In the genomic region with DNA sequence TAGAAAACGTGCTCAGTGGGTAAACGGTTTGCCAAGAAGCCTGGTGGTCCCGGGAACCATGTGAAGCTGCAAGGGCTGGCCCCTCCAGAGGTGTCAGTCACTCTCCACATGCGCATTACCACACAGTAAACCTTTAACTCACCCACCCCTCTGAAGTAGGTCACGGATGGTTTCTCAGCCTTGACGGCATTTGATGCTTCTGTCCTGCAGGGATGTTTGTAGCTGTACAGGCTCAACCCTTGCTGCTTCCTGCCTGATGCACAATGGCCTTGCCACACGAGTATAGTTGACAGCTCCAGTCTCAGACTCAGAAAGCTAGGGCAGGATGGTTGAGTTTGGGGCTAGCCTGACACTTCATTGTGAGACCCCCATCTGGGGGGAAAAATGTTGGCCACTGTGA, we compare ENCODE assay signal across 23 mouse cellular contexts. TPM values are rescaled to one million over a fixed set of nuclear protein-coding genes. Genes with fewer than 3 reads are reported as not detected.
DNase-seq lines count a peak whose midpoint lies in the region; ATAC-seq and TF ChIP-seq lines count a peak whose summit lies in the region.
"Had no signal": no experiment of that assay in that cellular context is flagged by ENCODE, and none has a peak within 500 bp of the region (broad histone marks: within the 10 kb centered on the region; RNA-seq: fewer than 3 reads in every experiment).

No protein-coding gene starts in this region.

- H3K4me1 ChIP-seq in kidney, adult 2 months (ENCODE audit: control insufficient read depth, insufficient read depth, low read length) = peaks cover 5% of the 10 kb centered on the region; the same call in 1 of the 2 replicates
- peaks cover 8% of the 10 kb centered on the region for H3K4me1 ChIP-seq in liver, embryonic 12.5 days

- ATAC-seq in liver, embryonic 12.5 days = no peak
- ATAC-seq: CD4-positive, CD25-positive, alpha-beta regulatory T cell, adult 4 months; forebrain, embryonic 16.5 days had no signal

- H3K4me3 ChIP-seq in kidney, adult 2 months (ENCODE audit: insufficient read depth, low read depth, low read length) = no peak overlapping the region
- no peak overlapping the region for H3K4me3 ChIP-seq in liver, embryonic 12.5 days
- H3K4me3 ChIP-seq: embryonic facial prominence, embryonic 12.5 days; forebrain, embryonic 12.5 days; heart, embryonic 10.5 days had no signal

- H3K27ac ChIP-seq in kidney, adult 2 months (ENCODE audit: insufficient read depth, low read depth, low read length) = no peak overlapping the region
- H3K27ac ChIP-seq in liver, embryonic 12.5 days = no peak overlapping the region
- H3K27ac ChIP-seq: embryonic facial prominence, embryonic 12.5 days; forebrain, embryonic 12.5 days; heart, embryonic 10.5 days had no signal

- WGBS in kidney, adult 2 months = 33% methylated on average over 7 of the region's 7 CpGs
- WGBS in liver, embryonic 12.5 days (ENCODE audit: insufficient replicate concordance) = 62% methylated on average over 7 of the region's 7 CpGs

- H3K27me3 ChIP-seq in kidney, adult 2 months (replicated peaks; ENCODE audit: control insufficient read depth, insufficient read depth, low read length) = no peaks in the 10 kb centered on the region
- peaks cover 9% of the 10 kb centered on the region; the same call in 1 of the 2 replicates for H3K27me3 ChIP-seq in liver, embryonic 12.5 days (replicated peaks)
- H3K27me3 ChIP-seq: embryonic facial prominence, embryonic 12.5 days; forebrain, embryonic 12.5 days had no signal

- DNase-seq in kidney, adult 2 months = peak; percentile 37
- DNase-seq in kidney, adult 11 months = no peak
- peak; percentile 17 to 27 for DNase-seq in kidney, postnatal 36 days
- no peak for DNase-seq in kidney, adult 8-10 months
- peak; percentile 31 to 48 for DNase-seq in thymus, postnatal 10 days (ENCODE audit: low spot score in 2 of 2)
- no peak for DNase-seq in thymus, postnatal 0 days (ENCODE audit: low spot score)
- DNase-seq: adrenal gland, postnatal 14 days; B cell, adult 2 months; cerebellum, adult 11-12 months; cerebellum, adult 9-10 months; cerebellum, postnatal 25 days; gastrocnemius, postnatal 10 days; heart, adult 18-20 months; heart, postnatal 10 days; heart, postnatal 4 days had no signal

- H3K4me2 ChIP-seq in liver, embryonic 12.5 days = no peak overlapping the region
- H3K4me2 ChIP-seq: embryonic facial prominence, embryonic 12.5 days; forebrain, embryonic 12.5 days had no signal

- TF ChIP-seq POLR2A in kidney, adult 2 months (IDR thresholded peaks at IDR 0.05; ENCODE audit: low read depth, low read length) = no peak

- no peak overlapping the region for H3K9ac ChIP-seq in liver, embryonic 12.5 days
- H3K9ac ChIP-seq: embryonic facial prominence, embryonic 12.5 days; forebrain, embryonic 12.5 days had no signal

- H3K36me3 ChIP-seq in kidney, adult 2 months (ENCODE audit: control insufficient read depth, insufficient read depth, low read length) = no peaks in the 10 kb centered on the region
- H3K36me3 ChIP-seq in liver, embryonic 12.5 days = no peaks in the 10 kb centered on the region
- H3K36me3 ChIP-seq: embryonic facial prominence, embryonic 12.5 days; forebrain, embryonic 12.5 days; heart, embryonic 10.5 days had no signal

- no peaks in the 10 kb centered on the region for H3K9me3 ChIP-seq in liver, embryonic 12.5 days (replicated peaks)
- H3K9me3 ChIP-seq: embryonic facial prominence, embryonic 12.5 days; forebrain, embryonic 12.5 days; G1E; heart, embryonic 10.5 days had no signal

- TF ChIP-seq CTCF in kidney, adult 2 months (conservative IDR thresholded peaks at IDR 0.05; ENCODE audit: insufficient read depth, insufficient read length, low read depth, low read length) = no peak

RNA-seq across cellular contexts. Expression of gene Eid2b, which starts 3.1 kb away (rescaled TPM):
- 7.7 and 10.2 TPM in 2 replicates for polyA plus RNA-seq in kidney, adult 2 months (2012; rRNA removed)
- polyA plus RNA-seq in thymus, postnatal 0 days (2015; fragmentation: Nextera tagmentation; extraction: Ambion mirVana) = 7.5 and 8.5 TPM in 2 replicates
- 3.6 and 3.7 TPM in 2 replicates for polyA plus RNA-seq in liver, embryonic 12.5 days (2016; fragmentation: Nextera tagmentation; extraction: Ambion mirVana)

RNA-seq across cellular contexts. Expression of gene Selenov, which starts 10.4 kb away (rescaled TPM):
- polyA plus RNA-seq in kidney, adult 2 months (2012; rRNA removed) = 0.14 TPM in 1 of 2 replicates, not detected in the other
- polyA plus RNA-seq in thymus, postnatal 0 days (2015; fragmentation: Nextera tagmentation; extraction: Ambion mirVana) = not detected in 2 replicates
- not detected in 2 replicates for polyA plus RNA-seq in liver, embryonic 12.5 days (2016; fragmentation: Nextera tagmentation; extraction: Ambion mirVana)
- polyA plus RNA-seq: CD4-positive, CD25-positive, alpha-beta regulatory T cell, adult 4 months; embryonic facial prominence, embryonic 12.5 days; G1E; heart, embryonic 10.5 days; heart, embryonic 14.5 days had no signal

RNA-seq across cellular contexts. Expression of gene Eid2, which starts 12.9 kb away (rescaled TPM):
- 5.2 and 5.7 TPM in 2 replicates for polyA plus RNA-seq in kidney, adult 2 months (2012; rRNA removed)
- polyA plus RNA-seq in thymus, postnatal 0 days (2015; fragmentation: Nextera tagmentation; extraction: Ambion mirVana) = 3.6 TPM in 2 replicates
- polyA plus RNA-seq in liver, embryonic 12.5 days (2016; fragmentation: Nextera tagmentation; extraction: Ambion mirVana) = 4.6 and 5.4 TPM in 2 replicates

RNA-seq across cellular contexts. Expression of gene Dll3, which starts 21.4 kb away (rescaled TPM):
- not detected in 2 replicates for polyA plus RNA-seq in kidney, adult 2 months (2012; rRNA removed)
- 0.33 and 0.51 TPM in 2 replicates for polyA plus RNA-seq in thymus, postnatal 0 days (2015; fragmentation: Nextera tagmentation; extraction: Ambion mirVana)
- polyA plus RNA-seq in liver, embryonic 12.5 days (2016; fragmentation: Nextera tagmentation; extraction: Ambion mirVana) = 0.10 and 0.31 TPM in 2 replicates
- polyA plus RNA-seq: CD4-positive, CD25-positive, alpha-beta regulatory T cell, adult 4 months had no signal

RNA-seq across cellular contexts. Expression of gene Timm50, which starts 31.2 kb away (rescaled TPM):
- 99.0 and 102 TPM in 2 replicates for polyA plus RNA-seq in kidney, adult 2 months (2012; rRNA removed)
- 116 and 125 TPM in 2 replicates for polyA plus RNA-seq in thymus, postnatal 0 days (2015; fragmentation: Nextera tagmentation; extraction: Ambion mirVana)
- polyA plus RNA-seq in liver, embryonic 12.5 days (2016; fragmentation: Nextera tagmentation; extraction: Ambion mirVana) = 137 and 146 TPM in 2 replicates

Comparison
In these comparisons a context has a peak if more than half of its experiments do, and no peak if none do; other contexts are left out.
1. DNase-seq: peak in kidney, adult 2 months (single experiment), kidney, postnatal 36 days (2 of 2) and thymus, postnatal 10 days (2 of 2); none in kidney, adult 11 months (single experiment), kidney, adult 8-10 months (0 of 2) and thymus, postnatal 0 days (single experiment).